Mouse (Mus musculus): ENCODE measurements at regions not wholly inside any gene's neighbourhood (a gene's known extent, or its start where the extent isn't known, plus 50 kb on each side); places are given as distances from the start of the nearest gene placed in this dataset.

DNA sequence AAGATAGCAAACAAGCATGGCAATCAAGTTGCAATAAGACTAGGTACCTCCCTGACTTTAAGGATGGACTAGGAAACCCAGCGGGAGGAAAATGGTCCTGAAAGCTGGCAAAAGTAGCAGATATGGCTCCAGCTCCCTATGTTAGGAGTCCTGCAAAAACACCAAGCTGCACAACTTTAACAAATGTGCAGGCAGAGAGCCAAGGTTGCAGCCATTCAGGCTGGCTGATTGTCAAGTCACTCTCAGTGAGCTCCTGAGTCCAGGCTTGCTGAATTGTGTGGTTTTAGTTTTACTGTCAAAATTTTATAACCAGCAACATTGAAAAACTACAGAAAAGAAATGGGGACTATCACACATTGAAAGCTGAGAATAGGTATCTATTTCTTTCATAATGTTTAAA lies 1122.8 kb upstream of the Slc10a2 start:
- Histone ChIP-seq H3K4me1 (ENCODE audit: control insufficient read depth, insufficient read depth, low read length) (no peaks in the 10 kb centered on the region), H3K4me3 (ENCODE audit: insufficient read depth, low read length) (no peak overlapping the region), H3K27ac (ENCODE audit: insufficient read depth, low read length) (no peak overlapping the region)
- no peak for TF ChIP-seq CTCF (IDR thresholded peaks at IDR 0.05; ENCODE audit: extremely low read depth, insufficient read depth, low read length)
- TF ChIP-seq POLR2A (IDR thresholded peaks at IDR 0.05; ENCODE audit: extremely low read depth, insufficient read depth, low read length), result no peak

DNA sequence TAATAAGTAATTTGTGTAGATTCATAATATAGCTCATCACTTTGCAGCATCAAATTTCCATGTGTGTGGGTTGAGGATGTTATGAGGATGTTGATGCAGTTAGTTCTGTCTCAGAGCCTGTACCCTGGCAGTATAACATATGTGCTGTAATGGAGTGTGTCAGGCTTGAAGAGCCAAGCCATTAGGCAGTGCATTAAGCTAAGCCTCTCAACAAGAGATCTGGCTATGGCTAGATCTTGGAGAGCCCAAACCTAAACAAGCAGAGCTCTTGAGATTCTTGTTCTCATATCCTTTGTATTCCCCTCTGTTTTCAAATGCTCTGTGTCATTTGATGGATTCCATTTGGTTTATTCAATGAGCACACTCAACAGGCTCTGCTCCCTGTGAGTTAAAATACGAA lies 1120.0 kb upstream of the Slc10a2 start:
- no peak overlapping the region for H3K4me3 ChIP-seq (ENCODE audit: insufficient read depth, low read length)
- TF ChIP-seq POLR2A (IDR thresholded peaks at IDR 0.05; ENCODE audit: extremely low read depth, insufficient read depth, low read length) (no peak), CTCF (IDR thresholded peaks at IDR 0.05; ENCODE audit: extremely low read depth, insufficient read depth, low read length) (no peak)
- H3K27ac ChIP-seq (ENCODE audit: insufficient read depth, low read length), result no peak overlapping the region
- no peaks in the 10 kb centered on the region for H3K4me1 ChIP-seq (ENCODE audit: control insufficient read depth, insufficient read depth, low read length)

DNA sequence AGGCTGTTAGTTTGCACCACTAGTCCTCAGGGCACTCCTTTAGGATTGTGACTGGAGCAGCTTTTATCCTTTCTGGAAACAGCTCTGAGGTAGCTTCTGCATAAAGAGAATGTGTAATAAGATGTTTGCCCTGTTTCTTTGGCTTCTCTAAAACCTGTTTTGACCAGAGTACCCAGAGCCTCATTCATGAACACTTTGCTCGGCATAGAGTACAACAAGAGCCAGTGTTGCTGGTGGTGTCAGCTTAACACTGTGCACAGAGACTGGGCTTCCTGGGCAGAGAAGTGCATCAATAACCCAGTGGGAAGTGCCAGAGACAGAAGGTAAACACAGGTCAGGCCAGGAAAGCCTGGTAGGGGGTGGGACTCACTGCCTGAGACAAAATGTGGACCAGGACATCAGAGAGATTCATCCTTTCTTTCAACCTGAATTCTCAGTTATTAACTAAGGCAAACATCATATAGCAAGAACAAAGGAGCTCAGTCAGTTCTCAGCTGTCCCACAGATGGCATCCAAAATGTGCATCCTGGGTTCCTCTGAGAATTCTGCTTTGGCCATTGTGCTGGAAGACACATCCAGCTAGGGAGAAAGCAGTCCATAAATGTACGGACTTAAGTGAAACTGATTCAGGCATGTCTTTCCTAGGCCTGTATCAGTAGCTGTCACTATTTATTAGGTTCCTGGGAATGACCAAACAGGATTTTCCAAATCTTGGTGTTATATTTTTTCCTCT lies 1102.6 kb upstream of the Slc10a2 start:
- no peak overlapping the region for H3K4me3 ChIP-seq (ENCODE audit: insufficient read depth, low read length)
- no peak overlapping the region for H3K27ac ChIP-seq (ENCODE audit: insufficient read depth, low read length)
- no peaks in the 10 kb centered on the region for H3K4me1 ChIP-seq (ENCODE audit: control insufficient read depth, insufficient read depth, low read length)
- no peak for TF ChIP-seq POLR2A (IDR thresholded peaks at IDR 0.05; ENCODE audit: extremely low read depth, insufficient read depth, low read length)
- no peak for TF ChIP-seq CTCF (IDR thresholded peaks at IDR 0.05; ENCODE audit: extremely low read depth, insufficient read depth, low read length)

DNA sequence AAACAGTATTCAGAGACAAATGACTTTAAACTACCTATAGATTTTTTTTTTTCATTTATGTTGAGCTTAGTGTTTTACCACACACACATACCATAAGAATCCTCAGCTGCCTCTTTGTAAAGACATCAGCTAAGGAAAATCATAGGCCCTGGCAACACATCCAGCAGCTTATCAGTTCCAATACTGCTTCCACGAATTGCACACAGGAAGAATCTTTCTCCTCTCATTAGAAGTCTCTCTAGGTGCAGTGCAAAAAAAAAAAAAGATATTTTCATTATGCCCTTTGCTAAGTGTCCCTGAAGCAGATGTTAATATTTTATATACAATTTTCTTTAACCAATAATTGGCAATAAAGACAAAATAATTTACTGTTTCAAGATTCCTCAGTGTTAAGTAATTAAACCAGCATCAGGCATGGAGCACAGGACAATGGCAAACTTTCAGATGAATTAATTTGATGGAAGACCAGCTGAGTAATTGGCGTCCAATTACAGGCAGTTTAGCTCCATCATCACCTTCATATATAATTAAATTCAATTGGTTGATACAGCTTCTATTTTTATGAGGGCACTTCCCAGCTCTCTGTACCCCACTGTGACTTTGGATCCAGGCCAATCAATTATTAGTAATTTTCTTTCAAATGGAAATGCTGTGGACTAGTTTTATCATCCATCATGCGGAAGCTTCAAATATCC lies 1099.0 kb upstream of the Slc10a2 start:
- no peak overlapping the region for H3K27ac ChIP-seq (ENCODE audit: insufficient read depth, low read length)
- no peak overlapping the region for H3K4me3 ChIP-seq (ENCODE audit: insufficient read depth, low read length)
- no peaks in the 10 kb centered on the region for H3K4me1 ChIP-seq (ENCODE audit: control insufficient read depth, insufficient read depth, low read length)
- no peak for TF ChIP-seq CTCF (IDR thresholded peaks at IDR 0.05; ENCODE audit: extremely low read depth, insufficient read depth, low read length)
- TF ChIP-seq POLR2A (IDR thresholded peaks at IDR 0.05; ENCODE audit: extremely low read depth, insufficient read depth, low read length), result no peak

DNA sequence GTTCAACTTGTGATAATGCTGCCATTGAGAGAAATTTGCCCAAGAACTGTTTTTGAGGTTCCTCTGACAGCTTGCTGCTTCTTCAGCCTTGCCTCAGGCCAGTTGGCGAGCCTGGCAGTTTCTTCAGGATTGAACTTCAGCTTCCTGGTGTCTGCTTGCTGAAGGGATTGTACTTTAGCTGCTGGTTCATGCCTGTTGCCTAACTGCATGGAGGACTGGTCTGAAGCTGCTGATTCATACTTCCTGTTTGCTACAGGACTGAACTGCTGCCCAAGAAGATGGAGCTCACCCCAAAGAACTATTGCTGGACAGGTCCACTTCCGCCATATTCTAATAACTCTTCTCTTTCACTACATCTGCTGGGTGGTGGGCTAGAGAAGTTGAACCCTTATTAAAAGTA lies 1086.3 kb upstream of the Slc10a2 start:
- Histone ChIP-seq H3K4me1 (ENCODE audit: control insufficient read depth, insufficient read depth, low read length) (no peaks in the 10 kb centered on the region), H3K4me3 (ENCODE audit: insufficient read depth, low read length) (no peak overlapping the region), H3K27ac (ENCODE audit: insufficient read depth, low read length) (no peak overlapping the region)
- TF ChIP-seq POLR2A (IDR thresholded peaks at IDR 0.05; ENCODE audit: extremely low read depth, insufficient read depth, low read length) (no peak), CTCF (IDR thresholded peaks at IDR 0.05; ENCODE audit: extremely low read depth, insufficient read depth, low read length) (no peak)

DNA sequence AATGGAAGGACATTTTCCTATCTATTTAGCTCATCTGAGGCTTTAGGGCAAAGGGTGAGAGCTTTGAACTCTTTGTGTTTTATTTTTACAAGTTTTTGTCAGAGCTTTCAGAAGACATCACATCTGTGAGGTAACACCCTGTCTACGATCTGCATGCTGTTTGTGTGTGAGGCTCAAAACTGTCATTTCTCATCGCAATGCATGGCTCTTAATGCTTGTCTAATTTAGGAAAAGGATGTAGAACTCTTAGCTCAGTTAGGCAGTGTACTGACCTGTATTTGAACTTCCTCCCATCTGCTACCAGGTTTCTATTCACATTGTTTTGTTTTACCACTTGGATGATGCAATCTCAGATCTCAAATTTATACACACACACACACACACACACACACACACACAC lies 1083.3 kb upstream of the Slc10a2 start:
- TF ChIP-seq CTCF (IDR thresholded peaks at IDR 0.05; ENCODE audit: extremely low read depth, insufficient read depth, low read length) (no peak), POLR2A (IDR thresholded peaks at IDR 0.05; ENCODE audit: extremely low read depth, insufficient read depth, low read length) (no peak)
- no peak overlapping the region for H3K27ac ChIP-seq (ENCODE audit: insufficient read depth, low read length)
- no peaks in the 10 kb centered on the region for H3K4me1 ChIP-seq (ENCODE audit: control insufficient read depth, insufficient read depth, low read length)
- no peak overlapping the region for H3K4me3 ChIP-seq (ENCODE audit: insufficient read depth, low read length)

DNA sequence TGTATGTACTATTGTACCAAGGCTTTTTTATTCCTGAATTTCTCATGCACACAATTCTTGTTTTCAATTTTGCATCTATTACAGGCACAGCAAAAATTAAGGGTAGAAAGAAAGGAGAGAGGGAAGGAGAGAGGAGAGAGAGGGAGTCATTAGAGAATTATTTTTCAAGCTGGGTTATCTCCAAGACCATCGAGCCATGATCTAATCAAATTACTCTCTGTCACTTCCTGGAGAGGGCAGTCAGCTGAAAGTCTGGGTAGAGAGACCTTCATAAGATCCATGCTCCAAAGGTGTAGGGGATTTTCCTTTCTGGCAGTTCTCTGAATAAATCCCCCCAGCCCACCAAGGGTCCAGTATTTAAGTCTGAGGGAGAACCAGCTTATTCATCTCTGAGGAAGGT lies 1081.4 kb upstream of the Slc10a2 start:
- H3K27ac ChIP-seq (ENCODE audit: insufficient read depth, low read length), result no peak overlapping the region
- TF ChIP-seq POLR2A (IDR thresholded peaks at IDR 0.05; ENCODE audit: extremely low read depth, insufficient read depth, low read length) (no peak), CTCF (IDR thresholded peaks at IDR 0.05; ENCODE audit: extremely low read depth, insufficient read depth, low read length) (no peak)
- no peaks in the 10 kb centered on the region for H3K4me1 ChIP-seq (ENCODE audit: control insufficient read depth, insufficient read depth, low read length)
- H3K4me3 ChIP-seq (ENCODE audit: insufficient read depth, low read length), result no peak overlapping the region

DNA sequence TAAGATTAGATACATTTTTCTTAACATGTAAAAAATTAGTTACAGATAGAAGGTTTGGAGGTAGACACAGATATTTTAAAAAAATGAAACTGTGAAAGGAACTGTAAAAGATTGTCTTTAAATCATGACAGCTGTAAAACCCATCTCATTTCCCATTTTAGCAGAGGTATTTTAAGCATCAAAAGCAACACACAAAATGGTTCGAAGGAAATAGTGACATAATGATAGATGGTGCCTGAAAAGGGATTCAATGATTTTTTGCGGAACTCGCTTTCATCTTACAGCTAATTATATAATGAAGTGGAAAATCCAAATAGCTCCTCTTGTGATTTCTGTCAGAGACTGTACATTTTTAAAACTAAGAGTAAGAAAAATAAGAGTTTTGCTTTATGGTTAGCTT lies 1074.5 kb upstream of the Slc10a2 start:
- no peak overlapping the region for H3K27ac ChIP-seq (ENCODE audit: insufficient read depth, low read length)
- no peak for TF ChIP-seq POLR2A (IDR thresholded peaks at IDR 0.05; ENCODE audit: extremely low read depth, insufficient read depth, low read length)
- no peak for TF ChIP-seq CTCF (IDR thresholded peaks at IDR 0.05; ENCODE audit: extremely low read depth, insufficient read depth, low read length)
- no peak overlapping the region for H3K4me3 ChIP-seq (ENCODE audit: insufficient read depth, low read length)
- no peaks in the 10 kb centered on the region for H3K4me1 ChIP-seq (ENCODE audit: control insufficient read depth, insufficient read depth, low read length)

DNA sequence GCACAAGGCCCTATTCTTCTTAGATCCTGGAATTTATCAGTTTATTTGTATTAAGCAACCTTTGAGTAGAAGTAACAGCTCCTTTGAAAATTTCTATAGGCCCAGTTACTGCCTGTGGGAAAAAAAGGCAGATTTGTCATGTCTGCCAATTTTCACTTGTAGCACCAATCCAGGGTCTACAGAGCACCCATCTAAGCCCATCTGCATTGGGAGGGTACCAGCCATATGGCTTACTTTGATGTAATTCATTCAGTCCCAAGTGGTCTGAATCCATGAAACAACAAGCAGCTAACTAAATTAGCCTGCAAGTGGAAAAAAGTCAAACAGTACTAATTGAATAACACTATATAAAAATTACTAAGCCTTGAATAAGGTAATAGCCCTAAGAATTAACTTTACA lies 1061.3 kb upstream of the Slc10a2 start:
- no peaks in the 10 kb centered on the region for H3K4me1 ChIP-seq (ENCODE audit: control insufficient read depth, insufficient read depth, low read length)
- TF ChIP-seq CTCF (IDR thresholded peaks at IDR 0.05; ENCODE audit: extremely low read depth, insufficient read depth, low read length) (no peak), POLR2A (IDR thresholded peaks at IDR 0.05; ENCODE audit: extremely low read depth, insufficient read depth, low read length) (no peak)
- no peak overlapping the region for H3K27ac ChIP-seq (ENCODE audit: insufficient read depth, low read length)

DNA sequence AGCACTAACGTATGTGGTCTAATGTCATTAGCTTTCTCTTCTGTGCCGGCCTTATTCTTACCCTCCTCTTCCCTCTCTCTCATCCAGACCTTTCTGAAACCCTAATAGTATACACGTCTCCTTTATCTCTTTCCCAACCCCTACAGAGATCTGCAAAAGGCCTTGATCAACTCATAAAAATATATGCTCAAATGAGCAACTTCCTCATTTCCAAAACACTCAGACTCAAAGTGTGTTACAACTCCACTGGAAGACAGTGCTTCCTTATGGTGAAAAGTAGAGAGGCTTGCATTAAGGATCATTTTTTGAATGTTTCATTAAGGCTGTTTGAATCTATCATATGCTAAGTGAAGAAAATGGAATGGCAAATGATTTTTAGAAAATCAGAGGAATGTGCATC lies 1060.1 kb upstream of the Slc10a2 start:
- no peak overlapping the region for H3K4me3 ChIP-seq (ENCODE audit: insufficient read depth, low read length)
- TF ChIP-seq POLR2A (IDR thresholded peaks at IDR 0.05; ENCODE audit: extremely low read depth, insufficient read depth, low read length) (no peak), CTCF (IDR thresholded peaks at IDR 0.05; ENCODE audit: extremely low read depth, insufficient read depth, low read length) (no peak)
- no peaks in the 10 kb centered on the region for H3K4me1 ChIP-seq (ENCODE audit: control insufficient read depth, insufficient read depth, low read length)
- no peak overlapping the region for H3K27ac ChIP-seq (ENCODE audit: insufficient read depth, low read length)

More for the DNA sequence above, 1061.3 kb upstream of the Slc10a2 start:
- no peak overlapping the region for H3K4me3 ChIP-seq (ENCODE audit: insufficient read depth, low read length)

All from cortical plate, adult 2 months (tissue).